Mouse (Mus musculus): ENCODE data around the gene Olfr1136. TPM values are rescaled to one million over a fixed set of nuclear protein-coding genes. Genes with fewer than 3 reads are reported as not detected.

Gene Olfr1136
- polyA plus RNA-seq (2017; shearing (Covaris generic)) = not detected

GRCm38 (mm10) chr2:87693847-87694246 lies at the start of gene Olfr1136:
Gene Olfr1136, minus strand, starts transcription at chr2:87693947.

GRCm38 (mm10) chr2:87743452-87743851 lies 49.7 kb upstream of the Olfr1136 start, which contains the start of gene Olfr1140:
Gene Olfr1140, plus strand, starts transcription at chr2:87743752.

GRCm38 (mm10) chr2:87739878-87740277 lies 46.1 kb upstream of the Olfr1136 start, which contains the start of gene Olfr1138:
Gene Olfr1138, minus strand, starts transcription at chr2:87739978.

GRCm38 (mm10) chr2:87713079-87713478 lies 19.3 kb upstream of the Olfr1136 start, which contains the start of gene Olfr1137:
Gene Olfr1137, minus strand, starts transcription at chr2:87713179.

GRCm38 (mm10) chr2:87673564-87673963 lies 20.2 kb downstream of the Olfr1136 start, which contains the start of gene Olfr1135:
Gene Olfr1135, minus strand, starts transcription at chr2:87673664.

GRCm38 (mm10) chr2:87658360-87658759 lies 35.4 kb downstream of the Olfr1136 start, which contains the start of gene Olfr1134:
Gene Olfr1134, minus strand, starts transcription at chr2:87658460.

GRCm38 (mm10) chr2:87647274-87647673 lies 46.5 kb downstream of the Olfr1136 start, which contains the start of gene Olfr1133:
Gene Olfr1133, minus strand, starts transcription at chr2:87647374.

Other genes with a start within 250 kb of the Olfr1136 start
- not detected for gene Olfr1126, start 240.0 kb downstream of the Olfr1136 start, polyA plus RNA-seq (2017; shearing (Covaris generic))
- gene Pramel7, start 196.9 kb downstream of the Olfr1136 start, polyA plus RNA-seq (2017; shearing (Covaris generic)) = not detected
- gene Pramel6, start 187.4 kb downstream of the Olfr1136 start, polyA plus RNA-seq (2017; shearing (Covaris generic)) = not detected
- gene Olfr153, start 162.2 kb downstream of the Olfr1136 start, polyA plus RNA-seq (2017; shearing (Covaris generic)) = not detected
- gene Olfr1128, start 148.4 kb downstream of the Olfr1136 start, polyA plus RNA-seq (2017; shearing (Covaris generic)) = 0.41 TPM
- gene Olfr1129, start 120.0 kb downstream of the Olfr1136 start, polyA plus RNA-seq (2017; shearing (Covaris generic)) = not detected
- gene Olfr1130, start 87.7 kb downstream of the Olfr1136 start, polyA plus RNA-seq (2017; shearing (Covaris generic)) = not detected
- gene Olfr1131, start 66.8 kb downstream of the Olfr1136 start, polyA plus RNA-seq (2017; shearing (Covaris generic)) = not detected
- gene Olfr1132, start 56.4 kb downstream of the Olfr1136 start, polyA plus RNA-seq (2017; shearing (Covaris generic)) = not detected
- not detected for gene Olfr1133, start 46.6 kb downstream of the Olfr1136 start, polyA plus RNA-seq (2017; shearing (Covaris generic))
- not detected for gene Olfr1134, start 35.5 kb downstream of the Olfr1136 start, polyA plus RNA-seq (2017; shearing (Covaris generic))
- gene Olfr1135, start 20.3 kb downstream of the Olfr1136 start, polyA plus RNA-seq (2017; shearing (Covaris generic)) = not detected
- not detected for gene Olfr1137, start 19.2 kb upstream of the Olfr1136 start, polyA plus RNA-seq (2017; shearing (Covaris generic))
- gene Olfr1138, start 46.0 kb upstream of the Olfr1136 start, polyA plus RNA-seq (2017; shearing (Covaris generic)) = 0.41 TPM
- not detected for gene Olfr1140, start 49.8 kb upstream of the Olfr1136 start, polyA plus RNA-seq (2017; shearing (Covaris generic))
- not detected for gene Olfr1141, start 60.0 kb upstream of the Olfr1136 start, polyA plus RNA-seq (2017; shearing (Covaris generic))
- gene Olfr152, start 85.5 kb upstream of the Olfr1136 start, polyA plus RNA-seq (2017; shearing (Covaris generic)) = not detected
- gene Olfr1143, start 106.6 kb upstream of the Olfr1136 start, polyA plus RNA-seq (2017; shearing (Covaris generic)) = not detected
- not detected for gene Olfr1145, start 115.9 kb upstream of the Olfr1136 start, polyA plus RNA-seq (2017; shearing (Covaris generic))
- gene Olfr1148, start 136.6 kb upstream of the Olfr1136 start, polyA plus RNA-seq (2017; shearing (Covaris generic)) = 0.28 TPM
- not detected for gene Olfr1150-ps1, start 150.0 kb upstream of the Olfr1136 start, polyA plus RNA-seq (2017; shearing (Covaris generic))
- not detected for gene Olfr1151, start 161.9 kb upstream of the Olfr1136 start, polyA plus RNA-seq (2017; shearing (Covaris generic))
- 0.09 TPM for gene Olfr1152, start 172.5 kb upstream of the Olfr1136 start, polyA plus RNA-seq (2017; shearing (Covaris generic))
- gene Olfr1153, start 201.0 kb upstream of the Olfr1136 start, polyA plus RNA-seq (2017; shearing (Covaris generic)) = not detected
- not detected for gene Olfr1154, start 211.2 kb upstream of the Olfr1136 start, polyA plus RNA-seq (2017; shearing (Covaris generic))